Mouse (Mus musculus) heart, postnatal 0 days (tissue): ENCODE measurements at regions not wholly inside any gene's neighbourhood (a gene's known extent, or its start where the extent isn't known, plus 50 kb on each side); places are given as distances from the start of the nearest gene placed in this dataset.

Experiments
- CTCF ChIP-seq: IDR thresholded peaks from 2 replicates; pipeline ENCODE4 v1.5.1; 2016; ENCODE audit warnings: antibody characterized with exemption, control low read depth, low read depth
- EP300 ChIP-seq: IDR thresholded peaks from 2 replicates; pipeline ENCODE4 v1.6.1; 2016; ENCODE audit warnings: antibody characterized with exemption, low read depth

- no peak for TF ChIP-seq EP300
- TF ChIP-seq CTCF: no peak
Measured at GRCm38 (mm10) chr8:8360586-8360985, 300.5 kb downstream of the Efnb2 start.
